Comparison of ENCODE assay signal across 8 mouse cellular contexts in genomic region chr8:105278911-105279334, GRCm38 (mm10). TPM values are rescaled to one million over a fixed set of nuclear protein-coding genes. Genes with fewer than 3 reads are reported as not detected.
DNase-seq lines count a peak whose midpoint lies in the region; ATAC-seq and TF ChIP-seq lines count a peak whose summit lies in the region.

No protein-coding gene starts in this region.

- DNase-seq in cerebellum, adult 11 months = peak; percentile 92
- DNase-seq in heart, postnatal 4 days = peak; percentile 88
- peak; percentile 75 for DNase-seq in large intestine, adult 2 months (ENCODE audit: low read depth, low spot score)
- peak; percentile 43 for DNase-seq in liver, embryonic 13.5 days
- peak; percentile 68 to 89 for DNase-seq in urinary bladder, postnatal 36 days (ENCODE audit: low spot score in 2 of 2)

- H3K4me2 ChIP-seq in forebrain, embryonic 16.5 days (ENCODE audit: low read length) = peak overlapping the region; percentile 52
- peak overlapping the region; percentile 56 for H3K4me2 ChIP-seq in liver, embryonic 13.5 days
- H3K4me2 ChIP-seq in neural tube, embryonic 12.5 days (replicated peaks) = peak overlapping the region; percentile 36

- H3K9me3 ChIP-seq in ES-Bruce4 (replicated peaks; ENCODE audit: control insufficient read depth, insufficient read depth, low read length, poor library complexity, severe bottlenecking) = no peaks in the 10 kb centered on the region
- H3K9me3 ChIP-seq in forebrain, embryonic 16.5 days (ENCODE audit: control insufficient read depth, low read length) = no peaks in the 10 kb centered on the region
- no peaks in the 10 kb centered on the region for H3K9me3 ChIP-seq in liver, embryonic 13.5 days (replicated peaks)
- H3K9me3 ChIP-seq in neural tube, embryonic 12.5 days = no peaks in the 10 kb centered on the region

- TF ChIP-seq EP300 in ES-Bruce4 (IDR thresholded peaks at IDR 0.05; ENCODE audit: insufficient read depth, low read depth, low read length) = no peak

- H3K4me3 ChIP-seq in ES-Bruce4 (ENCODE audit: low read depth, low read length) = peak overlapping the region; percentile 12
- H3K4me3 ChIP-seq in forebrain, embryonic 16.5 days (replicated peaks; ENCODE audit: low read length) = peak overlapping the region; percentile 15
- H3K4me3 ChIP-seq in liver, embryonic 13.5 days (replicated peaks) = peak overlapping the region; percentile 36
- peak overlapping the region; percentile 5; the same call in 1 of the 2 replicates for H3K4me3 ChIP-seq in neural tube, embryonic 12.5 days

- H3K36me3 ChIP-seq in ES-Bruce4 (ENCODE audit: control insufficient read depth, insufficient read depth, low read length, poor library complexity, severe bottlenecking) = no peaks in the 10 kb centered on the region
- H3K36me3 ChIP-seq in forebrain, embryonic 16.5 days (ENCODE audit: control insufficient read depth, insufficient read depth) = peaks cover 10% of the 10 kb centered on the region; the same call in 1 of the 2 replicates
- H3K36me3 ChIP-seq in liver, embryonic 13.5 days = 0 out of 2 replicates have a peak, but pooled peaks cover 4% of the 10 kb centered on the region
- peaks cover 33% of the 10 kb centered on the region for H3K36me3 ChIP-seq in neural tube, embryonic 12.5 days

- no peak overlapping the region for H3K27ac ChIP-seq in ES-Bruce4 (ENCODE audit: insufficient read depth, low read length)
- H3K27ac ChIP-seq in forebrain, embryonic 16.5 days (ENCODE audit: low read length) = no peak overlapping the region
- H3K27ac ChIP-seq in liver, embryonic 13.5 days = no peak overlapping the region
- H3K27ac ChIP-seq in neural tube, embryonic 12.5 days = no peak overlapping the region

- peak; percentile 5 for TF ChIP-seq CTCF in ES-Bruce4 (IDR thresholded peaks at IDR 0.05; ENCODE audit: low read depth, low read length)

- H3K27me3 ChIP-seq in ES-Bruce4 (ENCODE audit: control insufficient read depth, insufficient read depth, low read length, poor library complexity, severe bottlenecking) = peaks cover 4% of the 10 kb centered on the region
- H3K27me3 ChIP-seq in forebrain, embryonic 16.5 days (replicated peaks; ENCODE audit: control insufficient read depth, insufficient read depth, low read length) = peaks cover 41% of the 10 kb centered on the region
- H3K27me3 ChIP-seq in liver, embryonic 13.5 days = peaks cover 95% of the 10 kb centered on the region
- H3K27me3 ChIP-seq in neural tube, embryonic 12.5 days (replicated peaks) = peaks cover 78% of the 10 kb centered on the region

- TF ChIP-seq POLR2A in ES-Bruce4 (IDR thresholded peaks at IDR 0.05; ENCODE audit: insufficient read depth, low read length) = no peak

- ATAC-seq in forebrain, embryonic 16.5 days = peak; percentile 61
- peak; percentile 65 for ATAC-seq in liver, embryonic 13.5 days (ENCODE audit: low read depth)
- 0 out of 2 replicates have a peak, but pooled peaks have one; percentile 15 for ATAC-seq in neural tube, embryonic 12.5 days (ENCODE audit: low FRiP score, low read depth)

- WGBS in forebrain, embryonic 16.5 days = under 1% methylated on average over 24 of the region's 28 CpGs
- 3% methylated on average over 28 of the region's 28 CpGs for WGBS in large intestine, adult 2 months
- WGBS in liver, embryonic 13.5 days (ENCODE audit: insufficient replicate concordance) = 4% methylated on average over 28 of the region's 28 CpGs
- WGBS in neural tube, embryonic 12.5 days = 2% methylated on average over 28 of the region's 28 CpGs

- no peak overlapping the region for H3K9ac ChIP-seq in ES-Bruce4 (ENCODE audit: low read depth, poor library complexity, severe bottlenecking)
- no peak overlapping the region; the same call in 1 of the 2 replicates for H3K9ac ChIP-seq in forebrain, embryonic 16.5 days (replicated peaks; ENCODE audit: low read depth, low read length)
- 0 out of 2 replicates have a peak overlapping the region, but pooled peaks have one; percentile 29 for H3K9ac ChIP-seq in liver, embryonic 13.5 days
- no peak overlapping the region for H3K9ac ChIP-seq in neural tube, embryonic 12.5 days

- H3K4me1 ChIP-seq in ES-Bruce4 (ENCODE audit: control insufficient read depth, insufficient read depth, low read length) = no peaks in the 10 kb centered on the region
- peaks cover 21% of the 10 kb centered on the region for H3K4me1 ChIP-seq in forebrain, embryonic 16.5 days (replicated peaks; ENCODE audit: control insufficient read depth, insufficient read depth, low read length)
- peaks cover 43% of the 10 kb centered on the region for H3K4me1 ChIP-seq in liver, embryonic 13.5 days (replicated peaks)
- H3K4me1 ChIP-seq in neural tube, embryonic 12.5 days = peaks cover 18% of the 10 kb centered on the region

RNA-seq across cellular contexts. Expression of gene Nol3, which starts 3.0 kb away (rescaled TPM):
- 0.94 and 1.4 TPM in 2 replicates for polyA plus RNA-seq in ES-Bruce4 (2011; ENCODE audit: insufficient read depth, insufficient read length, low read depth, missing spikeins)
- 1.5 and 2.8 TPM in 2 replicates for polyA plus RNA-seq in forebrain, embryonic 16.5 days (2015; fragmentation: Nextera tagmentation; extraction: Ambion mirVana)
- total RNA-seq in heart, postnatal 4 days (2021) = 10 to 100 TPM in 1 of 2 experiments, 1 to 10 TPM in 1; 9.9 to 11.0 TPM
- polyA plus RNA-seq in large intestine, adult 2 months (2012; rRNA removed) = 0.82 and 0.88 TPM in 2 replicates
- 0.10 and 0.14 TPM in 2 replicates for polyA plus RNA-seq in liver, embryonic 13.5 days (2015; fragmentation: Nextera tagmentation; extraction: Ambion mirVana)
- 3.5 and 4.3 TPM in 2 replicates for polyA plus RNA-seq in neural tube, embryonic 12.5 days (2016; fragmentation: Nextera tagmentation; extraction: Ambion mirVana)

RNA-seq across cellular contexts. Expression of gene Hsf4, which starts 9.3 kb away (rescaled TPM):
- 1.1 and 1.4 TPM in 2 replicates for polyA plus RNA-seq in ES-Bruce4 (2011; ENCODE audit: insufficient read depth, insufficient read length, low read depth, missing spikeins)
- polyA plus RNA-seq in forebrain, embryonic 16.5 days (2015; fragmentation: Nextera tagmentation; extraction: Ambion mirVana) = 0.25 TPM in 1 of 2 replicates, not detected in the other
- 1 to 10 TPM in 1 of 2 experiments, under 1 TPM in 1; 0.81 to 1.5 TPM for total RNA-seq in heart, postnatal 4 days (2021)
- polyA plus RNA-seq in large intestine, adult 2 months (2012; rRNA removed) = 0.74 and 1.2 TPM in 2 replicates
- polyA plus RNA-seq in liver, embryonic 13.5 days (2015; fragmentation: Nextera tagmentation; extraction: Ambion mirVana) = 0.10 TPM in 1 of 2 replicates, not detected in the other
- 0.19 and 0.20 TPM in 2 replicates for polyA plus RNA-seq in neural tube, embryonic 12.5 days (2016; fragmentation: Nextera tagmentation; extraction: Ambion mirVana)

RNA-seq across cellular contexts. Expression of gene 4931428F04Rik, which starts 10.7 kb away (rescaled TPM):
- 8.2 and 9.4 TPM in 2 replicates for polyA plus RNA-seq in ES-Bruce4 (2011; ENCODE audit: insufficient read depth, insufficient read length, low read depth, missing spikeins)
- polyA plus RNA-seq in forebrain, embryonic 16.5 days (2015; fragmentation: Nextera tagmentation; extraction: Ambion mirVana) = 110 and 125 TPM in 2 replicates
- 1 to 10 TPM; 6.0 to 7.5 TPM for total RNA-seq in heart, postnatal 4 days (2021)
- polyA plus RNA-seq in large intestine, adult 2 months (2012; rRNA removed) = 1.7 and 2.0 TPM in 2 replicates
- 0.60 and 1.1 TPM in 2 replicates for polyA plus RNA-seq in liver, embryonic 13.5 days (2015; fragmentation: Nextera tagmentation; extraction: Ambion mirVana)
- 70.6 and 78.4 TPM in 2 replicates for polyA plus RNA-seq in neural tube, embryonic 12.5 days (2016; fragmentation: Nextera tagmentation; extraction: Ambion mirVana)

RNA-seq across cellular contexts. Expression of gene Fbxl8, which starts 14.5 kb away (rescaled TPM):
- 1.5 and 1.9 TPM in 2 replicates for polyA plus RNA-seq in ES-Bruce4 (2011; ENCODE audit: insufficient read depth, insufficient read length, low read depth, missing spikeins)
- 0.83 and 0.96 TPM in 2 replicates for polyA plus RNA-seq in forebrain, embryonic 16.5 days (2015; fragmentation: Nextera tagmentation; extraction: Ambion mirVana)
- total RNA-seq in heart, postnatal 4 days (2021) = 1 to 10 TPM; 3.7 TPM
- polyA plus RNA-seq in large intestine, adult 2 months (2012; rRNA removed) = 16.3 and 16.9 TPM in 2 replicates
- 0.98 and 1.1 TPM in 2 replicates for polyA plus RNA-seq in liver, embryonic 13.5 days (2015; fragmentation: Nextera tagmentation; extraction: Ambion mirVana)
- polyA plus RNA-seq in neural tube, embryonic 12.5 days (2016; fragmentation: Nextera tagmentation; extraction: Ambion mirVana) = 0.90 and 1.0 TPM in 2 replicates

RNA-seq across cellular contexts. Expression of gene Tradd, which starts 14.5 kb away (rescaled TPM):
- 4.7 and 5.6 TPM in 2 replicates for polyA plus RNA-seq in ES-Bruce4 (2011; ENCODE audit: insufficient read depth, insufficient read length, low read depth, missing spikeins)
- polyA plus RNA-seq in forebrain, embryonic 16.5 days (2015; fragmentation: Nextera tagmentation; extraction: Ambion mirVana) = 23.4 and 27.3 TPM in 2 replicates
- 10 to 100 TPM in 1 of 2 experiments, 1 to 10 TPM in 1; 9.4 to 10.1 TPM for total RNA-seq in heart, postnatal 4 days (2021)
- 57.4 and 64.0 TPM in 2 replicates for polyA plus RNA-seq in large intestine, adult 2 months (2012; rRNA removed)
- polyA plus RNA-seq in liver, embryonic 13.5 days (2015; fragmentation: Nextera tagmentation; extraction: Ambion mirVana) = 16.2 and 16.7 TPM in 2 replicates
- 18.7 and 21.2 TPM in 2 replicates for polyA plus RNA-seq in neural tube, embryonic 12.5 days (2016; fragmentation: Nextera tagmentation; extraction: Ambion mirVana)

Comparison
In these comparisons a context has a peak if more than half of its experiments do, and no peak if none do; other contexts are left out.
1. ATAC-seq: peak in every context shown above with its lines; median percentile 65 in liver, embryonic 13.5 days; 61 in forebrain, embryonic 16.5 days; 15 in neural tube, embryonic 12.5 days.